Mouse (Mus musculus) embryonic facial prominence, embryonic 11.5 days (tissue): ENCODE results near the gene Mfsd5. TPM values are rescaled to one million over a fixed set of nuclear protein-coding genes. Genes with fewer than 3 reads are reported as not detected.

Source experiments
- ATAC-seq: fragments of 200-750 bp; cut with Nextera tagmentation; replicated peaks from 2 replicates; pipeline ENCODE4 v1.8.0; 2017; ENCODE audit warnings: low read depth; ENCODE audit not compliant: insufficient number of reproducible peaks, low FRiP score, low TSS enrichment
- DNase-seq: peaks from one replicate; pipeline ENCODE4 v3.0.0-alpha.2; 2015; ENCODE audit warnings: low spot score
- H3K27ac ChIP-seq: fragments of 300-500 bp; sonication (generic); replicated peaks from 2 replicates; pipeline ENCODE4 v1.5.1; 2014; ENCODE audit warnings: mild to moderate bottlenecking, low read depth, low read length, control low read depth
- H3K27me3 ChIP-seq: fragments of 300-500 bp; sonication (generic); 2 replicates; pipeline ENCODE4 v1.6.1; 2014; ENCODE audit warnings: mild to moderate bottlenecking, low read length, moderate library complexity, mixed read lengths; ENCODE audit not compliant: control insufficient read depth, insufficient read depth
- H3K36me3 ChIP-seq: fragments of 300-500 bp; sonication (generic); replicated peaks from 2 replicates; pipeline ENCODE4 v1.6.1; 2014; ENCODE audit warnings: low read depth, mild to moderate bottlenecking, low read length, moderate library complexity, mixed read lengths; ENCODE audit not compliant: control insufficient read depth, insufficient read depth
- H3K4me1 ChIP-seq: fragments of 300-500 bp; sonication (generic); 2 replicates; pipeline ENCODE4 v1.6.1; 2014; ENCODE audit warnings: low read length, mixed read lengths; ENCODE audit not compliant: control insufficient read depth, insufficient read depth
- H3K4me2 ChIP-seq: fragments of 300-500 bp; sonication (generic); 2 replicates; pipeline ENCODE4 v1.6.1; 2014; ENCODE audit warnings: low read depth, mild to moderate bottlenecking, control low read depth, low read length, moderate library complexity
- H3K4me3 ChIP-seq: fragments of 300-500 bp; sonication (generic); 2 replicates; pipeline ENCODE4 v1.5.1; 2014; ENCODE audit warnings: low read depth, low read length, control low read depth
- H3K9ac ChIP-seq: fragments of 300-500 bp; sonication (generic); replicated peaks from 2 replicates; pipeline ENCODE4 v1.6.1; 2014; ENCODE audit warnings: mild to moderate bottlenecking, control low read depth, low read length
- H3K9me3 ChIP-seq: fragments of 300-500 bp; sonication (generic); replicated peaks from 2 replicates; pipeline ENCODE4 v1.6.1; 2016; ENCODE audit warnings: mild to moderate bottlenecking, low read length, inconsistent platforms, mixed read lengths; ENCODE audit not compliant: control insufficient read depth
- WGBS: fragments of 180-500 bp; shearing (Covaris S2); extraction: QIAGEN DNeasy Blood & Tissue Kit; methylation state at CpG from one replicate; pipeline ENCODE4 v1.1.7; 2014; 5-methylcytosine and 5-hydroxymethylcytosine counted together
- polyA plus RNA-seq: library from polyadenylated mRNA; unstranded; fragments of >200 nt; fragmentation: Nextera tagmentation; extraction: Ambion mirVana; gene quantifications from 2 replicates; pipeline ENCODE4 v1.2.1, GENCODE M21; 2014

Gene Mfsd5
- polyA plus RNA-seq = 51.6 and 57.2 TPM in 2 replicates

DNA sequence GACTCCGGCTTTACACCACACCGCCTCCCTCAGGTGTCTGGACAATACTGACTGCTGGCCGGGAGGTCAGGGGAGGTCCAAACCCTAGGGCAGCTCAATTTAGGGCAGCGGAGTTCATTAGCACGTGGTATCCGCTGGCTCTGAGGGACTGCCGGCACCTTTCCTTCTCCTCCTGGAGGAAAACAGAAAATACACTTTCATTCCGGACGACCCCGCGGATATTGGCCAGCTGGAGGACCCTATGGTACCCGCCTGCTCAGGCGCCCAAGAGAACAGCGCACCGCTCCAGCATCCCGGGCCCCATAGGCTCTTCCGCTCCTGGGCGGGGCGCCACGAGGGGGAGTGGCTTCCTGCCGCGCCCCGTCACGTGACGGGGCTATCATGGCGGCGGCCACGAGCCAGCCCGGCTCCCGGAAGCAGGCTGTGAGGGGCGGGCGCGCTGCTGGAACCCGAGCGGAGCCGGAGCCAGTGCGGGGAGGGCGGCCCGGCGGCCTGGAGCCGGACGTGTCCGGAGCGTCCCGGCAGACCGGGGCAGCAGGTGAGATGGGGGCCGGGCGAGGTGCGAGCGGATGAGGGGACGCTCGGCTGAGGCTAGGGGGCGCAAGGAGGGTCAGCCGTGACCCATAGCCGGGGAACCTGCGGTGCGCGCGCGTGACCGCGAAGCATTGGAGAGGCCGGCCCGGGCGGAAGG is at the start of gene Mfsd5:
Gene Mfsd5, plus strand, starts transcription at position 363 of the 691 bp plus-strand sequence.
- ATAC-seq = peak; percentile 95
- WGBS = under 1% methylated on average over 65 of the region's 65 CpGs
- H3K9ac ChIP-seq = peak within 1 kb of the TSS; percentile 84
- peak within 1 kb of the TSS; percentile 43 for H3K4me2 ChIP-seq
- peak within 1 kb of the TSS; percentile 90 for H3K4me3 ChIP-seq
- H3K27ac ChIP-seq = peak within 1 kb of the TSS; percentile 76
- H3K36me3 ChIP-seq = no peaks in the 10 kb centered on the region; the same call in none of the 2 replicates
- DNase-seq = peak; percentile 95
- peaks cover 6% of the 10 kb centered on the region for H3K4me1 ChIP-seq
- H3K27me3 ChIP-seq = no peaks in the 10 kb centered on the region
- H3K9me3 ChIP-seq = no peaks in the 10 kb centered on the region

DNA sequence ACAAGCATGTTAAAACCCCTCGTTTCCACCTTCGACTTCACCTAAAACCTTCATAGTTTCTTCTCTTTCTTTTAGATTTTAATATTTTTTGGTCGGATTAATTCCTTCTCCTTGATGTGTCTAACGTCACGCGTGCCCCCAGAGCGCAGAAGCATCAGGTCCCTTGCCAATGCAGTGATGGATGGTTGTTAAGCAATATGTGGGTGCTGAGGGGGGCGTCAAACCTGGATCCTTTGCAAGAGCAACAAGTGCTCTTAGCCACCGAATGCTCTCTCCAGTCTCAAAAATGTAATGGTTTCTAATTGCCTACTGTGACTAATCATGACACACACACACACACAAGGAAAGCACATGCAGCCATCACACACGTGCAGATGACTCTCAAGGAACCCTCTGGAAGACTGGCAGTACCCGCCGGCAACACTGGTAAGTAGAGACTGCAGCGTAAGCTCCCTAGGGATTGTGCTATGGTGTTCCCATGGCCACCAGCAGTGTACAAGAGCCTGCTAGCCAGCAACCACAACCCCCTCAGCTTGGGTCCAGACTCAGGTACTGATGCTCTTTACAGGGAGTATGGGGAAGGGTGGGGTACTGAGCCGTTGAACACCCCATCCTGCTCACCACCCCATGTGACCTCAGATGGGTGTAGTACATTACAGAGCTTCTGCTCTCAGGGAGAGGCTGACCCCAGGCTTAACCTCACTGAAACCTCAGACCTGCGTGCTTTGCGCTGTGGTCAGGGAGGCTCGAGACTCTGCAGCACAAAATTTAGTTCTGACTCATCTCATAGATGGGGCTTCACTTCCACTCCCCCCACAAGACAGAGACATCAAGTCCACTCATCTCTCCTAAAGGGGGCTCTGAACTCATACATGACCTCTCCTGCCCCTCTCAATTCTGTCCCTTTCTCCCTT is 48.6 kb upstream of the Mfsd5 start:
- no peaks in the 10 kb centered on the region for H3K27me3 ChIP-seq
- H3K4me3 ChIP-seq = no peak overlapping the region
- no peak overlapping the region for H3K4me2 ChIP-seq
- no peak for DNase-seq
- no peak for ATAC-seq
- H3K9ac ChIP-seq = no peak overlapping the region
- H3K27ac ChIP-seq = no peak overlapping the region
- no peaks in the 10 kb centered on the region for H3K9me3 ChIP-seq
- H3K4me1 ChIP-seq = no peaks in the 10 kb centered on the region
- 78% methylated on average over 17 of the region's 17 CpGs for WGBS
- no peaks in the 10 kb centered on the region for H3K36me3 ChIP-seq

- Histone ChIP-seq H3K4me3 (no peak within 1 kb of the TSS), H3K9me3 (no peaks in the 10 kb centered on the region), H3K4me2 (no peak within 1 kb of the TSS), H3K4me1 (no peaks in the 10 kb centered on the region), H3K9ac (no peak within 1 kb of the TSS), H3K27me3 (no peaks in the 10 kb centered on the region), H3K36me3 (no peaks in the 10 kb centered on the region), H3K27ac (no peak within 1 kb of the TSS)
- 44% methylated on average over 6 of the region's 6 CpGs for WGBS
- no peak; the same call in 1 of the 2 replicates for ATAC-seq
- DNase-seq = no peak
These were observed 47.5 kb upstream of the Mfsd5 start, which contains the start of gene Itgb7 for GRCm38 (mm10) chr15:102231748-102232147. Gene Itgb7 (minus strand): TSS chr15:102231944.

GRCm38 (mm10) chr15:102232764-102233163 is 46.5 kb upstream of the Mfsd5 start:
- WGBS = 86% methylated on average over 7 of the region's 7 CpGs
- H3K4me2 ChIP-seq = no peak overlapping the region

GRCm38 (mm10) chr15:102233896-102234295 is 45.4 kb upstream of the Mfsd5 start:
- H3K27me3 ChIP-seq = no peaks in the 10 kb centered on the region
- DNase-seq (no peak), ATAC-seq (no peak)
- no peak overlapping the region for H3K4me2 ChIP-seq
- 29% methylated on average over 2 of the region's 2 CpGs for WGBS
- H3K27ac ChIP-seq = no peak overlapping the region
- H3K9ac ChIP-seq = no peak overlapping the region
- no peaks in the 10 kb centered on the region for H3K4me1 ChIP-seq
- H3K9me3 ChIP-seq = no peaks in the 10 kb centered on the region
- no peak overlapping the region for H3K4me3 ChIP-seq
- peaks cover 3% of the 10 kb centered on the region for H3K36me3 ChIP-seq

More at GRCm38 (mm10) chr15:102232764-102233163, 46.5 kb upstream of the Mfsd5 start:
- Histone ChIP-seq H3K9ac (no peak overlapping the region), H3K4me1 (no peaks in the 10 kb centered on the region), H3K9me3 (no peaks in the 10 kb centered on the region), H3K36me3 (no peaks in the 10 kb centered on the region), H3K27ac (no peak overlapping the region), H3K27me3 (no peaks in the 10 kb centered on the region), H3K4me3 (no peak overlapping the region)
- no peak for ATAC-seq
- DNase-seq = no peak

- WGBS = 38% methylated on average over 21 of the region's 21 CpGs
- H3K4me3 ChIP-seq = no peak overlapping the region
These were observed 43.8 kb upstream of the Mfsd5 start for GRCm38 (mm10) chr15:102235371-102236027.

DNA sequence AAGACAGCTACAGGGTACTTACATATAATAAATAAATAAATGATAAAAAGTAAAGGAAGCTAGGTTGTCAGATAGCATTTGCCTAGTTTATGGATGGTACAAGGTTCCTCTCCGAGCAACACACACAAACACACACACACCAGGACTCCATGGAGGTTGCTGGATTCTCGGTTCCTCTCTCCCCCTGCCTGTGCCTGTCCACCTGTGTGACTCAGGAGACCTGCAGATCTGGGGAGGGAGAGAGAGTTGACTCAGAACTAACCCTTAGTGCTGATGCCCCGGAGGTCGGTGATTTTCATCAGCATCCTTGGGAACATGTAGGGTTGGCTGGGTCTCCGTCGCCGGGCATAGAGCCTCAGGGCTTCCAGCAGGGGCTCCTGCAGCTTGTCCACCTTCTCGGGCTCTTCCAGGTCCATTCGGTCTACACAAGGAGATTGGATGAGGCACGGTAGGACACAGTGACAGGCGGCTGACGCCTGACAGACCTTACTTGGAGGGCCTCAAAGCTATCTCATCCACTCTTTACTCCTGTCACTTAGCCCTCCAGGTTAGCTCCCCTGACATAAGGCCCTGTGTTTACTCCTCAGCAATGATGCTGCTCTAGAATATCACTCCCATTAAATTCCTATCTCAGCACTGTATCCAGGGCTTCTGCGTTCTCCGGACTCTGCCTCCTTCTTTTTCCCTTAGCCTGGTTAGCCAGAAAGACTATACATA is 40.6 kb upstream of the Mfsd5 start:
- no peak for DNase-seq
- Histone ChIP-seq H3K9me3 (no peaks in the 10 kb centered on the region), H3K9ac (no peak overlapping the region), H3K36me3 (peaks cover 3% of the 10 kb centered on the region), H3K27me3 (no peaks in the 10 kb centered on the region), H3K4me2 (no peak overlapping the region), H3K27ac (no peak overlapping the region), H3K4me1 (peaks cover 10% of the 10 kb centered on the region), H3K4me3 (no peak overlapping the region)
- WGBS = 89% methylated on average over 14 of the region's 14 CpGs
- no peak for ATAC-seq

More at GRCm38 (mm10) chr15:102235371-102236027, 43.8 kb upstream of the Mfsd5 start:
- Histone ChIP-seq H3K4me1 (no peaks in the 10 kb centered on the region), H3K36me3 (peaks cover 3% of the 10 kb centered on the region), H3K9me3 (no peaks in the 10 kb centered on the region), H3K4me2 (no peak overlapping the region), H3K27me3 (no peaks in the 10 kb centered on the region), H3K9ac (no peak overlapping the region; the same call in 1 of the 2 replicates), H3K27ac (no peak overlapping the region)
- peak; percentile 51 for DNase-seq
- peak; percentile 25 for ATAC-seq
